Mouse (Mus musculus) heart, embryonic 16.5 days (tissue): Measurements from ENCODE around the gene Lrrc25. TPM values are rescaled to one million over a fixed set of nuclear protein-coding genes. Genes with fewer than 3 reads are reported as not detected.

Experiments
- ATAC-seq: fragments of 200-750 bp; cut with Nextera tagmentation; replicated peaks from 2 replicates; pipeline ENCODE4 v1.8.0; 2017; ENCODE audit warnings: moderate number of reproducible peaks; ENCODE audit not compliant: insufficient read depth, low FRiP score; ENCODE audit errors: extremely low read depth
- H3K27ac ChIP-seq: fragments of 300-500 bp; sonication (generic); 2 replicates; pipeline ENCODE4 v1.5.1; 2014; ENCODE audit warnings: mild to moderate bottlenecking, low read length, control low read depth, moderate library complexity
- H3K27me3 ChIP-seq: fragments of 300-500 bp; sonication (generic); 2 replicates; pipeline ENCODE4 v1.6.1; 2014; ENCODE audit warnings: low read length, mixed read lengths; ENCODE audit not compliant: control insufficient read depth, insufficient read depth
- H3K36me3 ChIP-seq: fragments of 300-500 bp; sonication (generic); 2 replicates; pipeline ENCODE4 v1.6.1; 2014; ENCODE audit not compliant: control insufficient read depth, insufficient read depth
- H3K4me1 ChIP-seq: fragments of 300-500 bp; sonication (generic); 2 replicates; pipeline ENCODE4 v1.6.1; 2014; ENCODE audit warnings: low read length, mixed read lengths; ENCODE audit not compliant: control insufficient read depth, insufficient read depth
- H3K4me2 ChIP-seq: fragments of 300-500 bp; sonication (generic); 2 replicates; pipeline ENCODE4 v1.6.1; 2014; ENCODE audit warnings: low read depth, mild to moderate bottlenecking, control low read depth, low read length
- H3K4me3 ChIP-seq: fragments of 300-500 bp; sonication (generic); 2 replicates; pipeline ENCODE4 v1.5.1; 2014; ENCODE audit warnings: mild to moderate bottlenecking, control low read depth, low read length
- H3K9ac ChIP-seq: fragments of 300-500 bp; sonication (generic); 2 replicates; pipeline ENCODE4 v1.6.1; 2014; ENCODE audit warnings: low read length, control low read depth
- H3K9me3 ChIP-seq: fragments of 300-500 bp; sonication (generic); replicated peaks from 2 replicates; pipeline ENCODE4 v1.6.1; 2016; ENCODE audit warnings: low read length; ENCODE audit not compliant: control insufficient read depth
- WGBS: fragments of 180-500 bp; shearing (Covaris S2); extraction: QIAGEN DNeasy Blood & Tissue Kit; methylation state at CpG from one replicate; pipeline ENCODE4 v1.1.7; 2014; 5-methylcytosine and 5-hydroxymethylcytosine counted together
- polyA plus RNA-seq: library from polyadenylated mRNA; unstranded; fragments of >200 nt; fragmentation: Nextera tagmentation; extraction: Ambion mirVana; gene quantifications from 2 replicates; pipeline ENCODE4 v1.2.1, GENCODE M21; 2015

Lrrc25 gene
- polyA plus RNA-seq, 1 experiment from 2014 or later: 1.8 TPM

GRCm38 (mm10) chr8:70605871-70606779, 9.8 kb upstream of the Lrrc25 start:
- WGBS: 88% methylated on average over 9 of the region's 9 CpGs
- ATAC-seq: no peak
- Histone ChIP-seq H3K27ac (no peak overlapping the region), H3K4me2 (peak overlapping the region; percentile 99; the same call in 1 of the 2 replicates), H3K4me1 (peaks cover 19% of the 10 kb centered on the region), H3K9me3 (no peaks in the 10 kb centered on the region), H3K36me3 (peaks cover 10% of the 10 kb centered on the region), H3K4me3 (no peak overlapping the region), H3K9ac (no peak overlapping the region), H3K27me3 (no peaks in the 10 kb centered on the region)

- WGBS: 72% methylated on average over 18 of the region's 18 CpGs
- H3K4me3 ChIP-seq: peak overlapping the region; percentile 74
- H3K27ac ChIP-seq: no peak overlapping the region
Observed at GRCm38 (mm10) chr8:70606780-70607602, 9.0 kb upstream of the Lrrc25 start.

DNA sequence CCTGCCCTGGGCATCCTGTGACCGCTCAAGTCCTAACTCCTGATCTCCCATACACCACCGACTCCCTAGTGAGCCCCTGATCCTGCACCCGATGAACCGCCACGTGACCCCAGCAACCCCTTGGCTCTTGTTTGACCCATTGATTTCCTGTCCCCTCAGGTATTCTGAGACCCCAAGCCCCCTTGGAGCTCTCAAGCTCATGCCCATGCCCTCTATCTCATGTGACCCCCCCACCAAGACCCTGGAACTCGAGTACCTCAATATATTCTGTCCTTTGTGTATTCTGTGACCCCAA, 8.4 kb upstream of the Lrrc25 start:
- Histone ChIP-seq H3K4me3 (peak overlapping the region; percentile 74), H3K4me1 (peaks cover 17% of the 10 kb centered on the region), H3K27me3 (no peaks in the 10 kb centered on the region), H3K36me3 (peaks cover 3% of the 10 kb centered on the region; the same call in 1 of the 2 replicates), H3K9ac (peak overlapping the region; percentile 85), H3K27ac (peak overlapping the region; percentile 96), H3K4me2 (peak overlapping the region; percentile 99), H3K9me3 (no peaks in the 10 kb centered on the region)
- 26% methylated on average over 6 of the region's 6 CpGs for WGBS
- ATAC-seq: no peak

More at GRCm38 (mm10) chr8:70606780-70607602, 9.0 kb upstream of the Lrrc25 start:
- Histone ChIP-seq H3K9ac (peak overlapping the region; percentile 85), H3K36me3 (peaks cover 8% of the 10 kb centered on the region), H3K4me2 (peak overlapping the region; percentile 99), H3K9me3 (no peaks in the 10 kb centered on the region), H3K27me3 (no peaks in the 10 kb centered on the region), H3K4me1 (peaks cover 17% of the 10 kb centered on the region)
- ATAC-seq: no peak

- H3K27ac ChIP-seq: peak overlapping the region; percentile 96
- H3K9ac ChIP-seq: peak overlapping the region; percentile 85
- H3K36me3 ChIP-seq: no peaks in the 10 kb centered on the region
- no peak for ATAC-seq
- no peaks in the 10 kb centered on the region for H3K27me3 ChIP-seq
- H3K4me3 ChIP-seq: peak overlapping the region; percentile 74
- peaks cover 17% of the 10 kb centered on the region for H3K4me1 ChIP-seq
- no peaks in the 10 kb centered on the region for H3K9me3 ChIP-seq
- WGBS: 2% methylated on average over 83 of the region's 84 CpGs
- H3K4me2 ChIP-seq: peak overlapping the region; percentile 99
Observed at GRCm38 (mm10) chr8:70607898-70608748, 7.8 kb upstream of the Lrrc25 start.

GRCm38 (mm10) chr8:70608749-70609367, 7.1 kb upstream of the Lrrc25 start, which contains the start of gene Ssbp4:
Gene Ssbp4 (minus strand): TSS chr8:70608872.
- WGBS: 4% methylated on average over 26 of the region's 26 CpGs
- Histone ChIP-seq H3K27me3 (no peaks in the 10 kb centered on the region), H3K4me2 (peak within 1 kb of the TSS; percentile 99), H3K4me1 (peaks cover 17% of the 10 kb centered on the region), H3K36me3 (no peaks in the 10 kb centered on the region), H3K27ac (peak within 1 kb of the TSS; percentile 96), H3K9ac (peak within 1 kb of the TSS; percentile 85), H3K9me3 (no peaks in the 10 kb centered on the region), H3K4me3 (peak within 1 kb of the TSS; percentile 74)
- ATAC-seq: peak; percentile 0; the same call in 1 of the 2 replicates

GRCm38 (mm10) chr8:70609368-70609848, 6.5 kb upstream of the Lrrc25 start:
- H3K9ac ChIP-seq: peak overlapping the region; percentile 66
- H3K4me1 ChIP-seq: peaks cover 17% of the 10 kb centered on the region
- peak overlapping the region; percentile 49 for H3K4me3 ChIP-seq
- peak; percentile 70 for ATAC-seq
- no peaks in the 10 kb centered on the region for H3K9me3 ChIP-seq
- peak overlapping the region; percentile 99 for H3K4me2 ChIP-seq
- H3K27ac ChIP-seq: peak overlapping the region; percentile 96
- no peaks in the 10 kb centered on the region for H3K27me3 ChIP-seq
- H3K36me3 ChIP-seq: no peaks in the 10 kb centered on the region
- 2% methylated on average over 36 of the region's 39 CpGs for WGBS

- Histone ChIP-seq H3K4me3 (peak overlapping the region; percentile 49), H3K27ac (peak overlapping the region; percentile 96), H3K27me3 (no peaks in the 10 kb centered on the region), H3K36me3 (no peaks in the 10 kb centered on the region), H3K9me3 (no peaks in the 10 kb centered on the region), H3K4me1 (peaks cover 17% of the 10 kb centered on the region), H3K4me2 (peak overlapping the region; percentile 99), H3K9ac (peak overlapping the region; percentile 66)
- under 1% methylated on average over 41 of the region's 45 CpGs for WGBS
- ATAC-seq: peak; percentile 71
Observed at GRCm38 (mm10) chr8:70609849-70610795, 5.8 kb upstream of the Lrrc25 start.
